Mouse (Mus musculus) ES-Bruce4 (cell line): ENCODE measurements at regions not wholly inside any gene's neighbourhood (a gene's known extent, or its start where the extent isn't known, plus 50 kb on each side); places are given as distances from the start of the nearest gene placed in this dataset.

Experiments used
- CTCF ChIP-seq: IDR thresholded peaks from one replicate; pipeline ENCODE4 v1.8.1; 2011; ENCODE audit warnings: low read depth, low read length
- EP300 ChIP-seq: IDR thresholded peaks from 2 replicates; pipeline ENCODE4 v1.6.1; 2011; ENCODE audit warnings: low read depth, low read length; ENCODE audit not compliant: insufficient read depth
- POLR2A ChIP-seq: IDR thresholded peaks from one replicate; pipeline ENCODE4 v1.8.1; 2011; ENCODE audit warnings: low read length; ENCODE audit not compliant: insufficient read depth

DNA sequence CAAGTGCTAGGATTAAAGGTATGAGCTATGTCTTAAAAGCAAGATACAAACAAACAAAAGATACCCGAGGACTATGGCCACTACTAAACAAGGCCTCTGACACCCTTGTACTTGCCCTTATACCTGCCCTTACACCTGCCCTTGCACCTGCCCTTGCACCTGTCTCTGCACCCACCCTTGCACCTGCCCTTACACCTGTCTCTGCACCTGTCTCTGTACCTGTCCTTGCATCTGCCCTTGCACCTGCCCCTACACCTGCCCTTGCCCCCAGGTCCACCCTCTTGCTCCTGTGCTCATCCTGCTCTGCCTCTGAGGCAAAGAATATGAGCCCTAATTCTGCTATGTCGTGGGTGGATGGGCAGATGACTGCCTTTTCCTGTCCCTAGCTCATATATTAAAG, 244.1 kb upstream of the Tle3 start:
- TF ChIP-seq POLR2A: no peak
- TF ChIP-seq CTCF: no peak
- TF ChIP-seq EP300: 0 out of 2 replicates have a peak, but pooled peaks have one; percentile 47
